Mouse (Mus musculus): Measurements from ENCODE around the gene Klk11. TPM values are rescaled to one million over a fixed set of nuclear protein-coding genes. Genes with fewer than 3 reads are reported as not detected.
A peak's percentile ranks its signal among the peaks of the same experiment; 100 is the strongest.

Gene Klk11
- polyA plus RNA-seq, 1 experiment = not detected

DNA sequence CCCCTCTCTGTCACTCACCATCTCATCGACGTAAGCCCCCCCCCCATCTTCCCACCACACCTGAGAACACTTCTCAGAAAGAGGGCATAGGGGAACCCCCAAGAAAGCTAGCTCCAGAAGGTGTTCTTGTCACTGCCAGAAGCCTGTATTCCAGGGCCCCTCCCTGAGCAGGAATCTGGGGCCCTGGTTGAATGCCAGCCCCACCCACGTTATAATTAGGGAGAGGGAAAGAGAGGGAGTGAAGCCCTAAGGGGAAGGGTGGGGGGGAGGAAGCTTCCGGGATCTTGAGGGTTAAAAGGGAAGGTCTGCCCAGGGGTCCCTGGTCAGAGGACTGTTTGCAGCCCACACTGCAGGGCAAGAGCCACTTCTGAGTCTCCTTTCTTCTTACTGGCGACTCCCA lies 6.3 kb downstream of the Klk11 start, which contains the start of gene Klk10:
Gene Klk10, plus strand, starts transcription at position 290 of the 400 bp plus-strand sequence.
- Histone ChIP-seq H3K27me3 (ENCODE audit: control insufficient read depth, insufficient read depth, low read length) (no peaks in the 10 kb centered on the region), H3K36me3 (ENCODE audit: control insufficient read depth, insufficient read depth, low read length) (no peaks in the 10 kb centered on the region), H3K4me1 (ENCODE audit: control insufficient read depth, insufficient read depth, low read length) (peaks cover 9% of the 10 kb centered on the region), H3K4me3 (ENCODE audit: control insufficient read depth, low read depth, low read length) (no peak within 1 kb of the TSS), H3K27ac (ENCODE audit: control insufficient read depth, insufficient read depth, low read depth, low read length) (no peak within 1 kb of the TSS)
- TF ChIP-seq POLR2A (IDR thresholded peaks at IDR 0.05; ENCODE audit: control insufficient read depth, low read depth, low read length) (no peak), CTCF (IDR thresholded peaks at IDR 0.05; ENCODE audit: control insufficient read depth, insufficient read depth, insufficient replicate concordance, low read depth, low read length) (no peak)

DNA sequence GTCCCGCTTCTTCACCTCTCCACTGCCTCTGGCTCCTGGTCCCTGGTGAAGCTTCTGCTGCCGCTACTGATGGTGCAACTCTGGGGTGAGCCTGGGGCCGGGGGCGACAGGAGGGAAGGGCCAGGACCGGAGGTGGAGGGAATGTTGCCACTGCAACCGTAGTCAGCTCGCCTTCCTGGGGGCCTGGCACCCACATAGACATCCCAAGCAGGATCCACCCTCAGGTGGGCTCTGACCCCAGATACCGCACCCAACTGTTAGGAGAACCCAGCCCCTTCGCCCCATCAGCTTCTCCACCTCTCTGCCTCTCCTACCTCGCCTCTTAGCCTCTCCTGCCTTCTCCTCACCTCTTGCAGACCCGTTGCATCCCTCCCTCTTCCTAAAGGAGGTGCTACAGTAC lies 7.1 kb downstream of the Klk11 start:
- no peak overlapping the region for H3K27ac ChIP-seq (ENCODE audit: control insufficient read depth, insufficient read depth, low read depth, low read length)
- no peaks in the 10 kb centered on the region for H3K36me3 ChIP-seq (ENCODE audit: control insufficient read depth, insufficient read depth, low read length)
- no peak for TF ChIP-seq POLR2A (IDR thresholded peaks at IDR 0.05; ENCODE audit: control insufficient read depth, low read depth, low read length)
- no peak for TF ChIP-seq CTCF (IDR thresholded peaks at IDR 0.05; ENCODE audit: control insufficient read depth, insufficient read depth, insufficient replicate concordance, low read depth, low read length)
- H3K27me3 ChIP-seq (ENCODE audit: control insufficient read depth, insufficient read depth, low read length) = no peaks in the 10 kb centered on the region
- H3K4me1 ChIP-seq (ENCODE audit: control insufficient read depth, insufficient read depth, low read length) = peaks cover 9% of the 10 kb centered on the region
- no peak overlapping the region for H3K4me3 ChIP-seq (ENCODE audit: control insufficient read depth, low read depth, low read length)

DNA sequence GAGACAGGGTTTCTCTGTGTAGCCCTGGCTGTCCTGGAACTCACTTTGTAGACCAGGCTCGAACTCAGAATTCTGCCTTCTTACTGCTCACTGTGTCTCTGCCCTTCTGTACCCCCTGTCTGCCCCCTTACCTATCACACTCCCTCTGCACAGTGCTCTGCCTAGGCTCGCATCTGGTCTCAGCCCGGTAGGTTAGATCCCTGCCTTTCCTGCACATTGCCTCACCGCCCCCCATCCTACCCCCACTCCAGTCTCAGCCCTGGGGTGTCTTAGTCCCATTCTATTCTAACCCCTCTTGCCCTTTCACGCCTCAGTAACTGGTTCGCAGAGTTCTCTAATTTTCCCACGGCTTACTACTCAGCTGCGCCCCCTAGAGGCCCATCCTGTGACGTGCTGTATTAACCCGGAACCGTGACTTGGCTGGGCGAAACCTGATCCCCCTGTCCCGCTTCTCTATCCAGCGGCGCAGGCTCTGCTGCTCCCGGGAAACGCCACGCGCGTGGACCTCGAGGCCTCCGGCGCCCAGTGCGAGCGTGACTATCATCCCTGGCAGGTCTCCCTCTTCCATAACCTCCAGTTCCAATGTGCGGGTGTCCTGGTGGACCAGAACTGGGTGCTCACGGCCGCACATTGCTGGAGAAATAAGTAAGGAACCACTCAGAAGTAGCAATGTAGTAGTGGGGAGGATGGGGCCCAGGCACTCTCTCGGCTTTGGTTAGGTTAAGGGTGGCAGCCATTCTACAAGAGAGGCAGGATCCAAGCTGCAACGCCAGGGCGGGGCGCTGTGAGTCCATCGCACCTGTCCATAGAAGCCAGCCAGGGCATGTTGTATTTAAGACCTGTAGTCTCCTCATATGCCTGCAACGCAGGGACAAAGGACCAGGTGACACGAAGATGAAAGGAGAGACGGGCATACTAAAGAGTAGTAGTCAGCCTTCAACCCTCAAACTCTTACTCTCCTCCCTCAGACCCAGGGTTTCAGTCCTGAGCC lies 8.2 kb downstream of the Klk11 start:
- Histone ChIP-seq H3K27me3 (ENCODE audit: control insufficient read depth, insufficient read depth, low read length) (no peaks in the 10 kb centered on the region), H3K27ac (ENCODE audit: control insufficient read depth, insufficient read depth, low read depth, low read length) (no peak overlapping the region), H3K4me1 (ENCODE audit: control insufficient read depth, insufficient read depth, low read length) (peaks cover 9% of the 10 kb centered on the region), H3K36me3 (ENCODE audit: control insufficient read depth, insufficient read depth, low read length) (no peaks in the 10 kb centered on the region), H3K4me3 (ENCODE audit: control insufficient read depth, low read depth, low read length) (peak overlapping the region; percentile 36)
- TF ChIP-seq CTCF (IDR thresholded peaks at IDR 0.05; ENCODE audit: control insufficient read depth, insufficient read depth, insufficient replicate concordance, low read depth, low read length) (peak; percentile 87), POLR2A (IDR thresholded peaks at IDR 0.05; ENCODE audit: control insufficient read depth, low read depth, low read length) (no peak)

DNA sequence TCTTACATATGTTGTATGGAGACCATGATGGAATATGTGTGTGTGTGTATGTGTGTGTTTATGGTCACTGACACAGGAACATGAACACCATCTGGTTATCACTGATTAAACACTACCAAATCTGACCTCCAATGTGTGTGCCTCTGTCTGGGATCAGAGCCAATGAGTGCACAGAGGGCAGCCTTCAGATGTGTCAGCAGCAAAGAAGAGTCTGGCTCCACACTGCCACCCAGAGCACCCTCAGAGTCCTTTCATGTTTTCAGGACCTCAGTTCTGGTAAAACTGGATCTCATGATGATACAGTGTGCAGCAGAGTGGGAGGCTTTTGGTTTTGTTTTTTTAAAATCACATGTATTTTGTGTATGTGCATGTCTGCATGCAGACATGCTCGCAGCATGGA lies 10.9 kb downstream of the Klk11 start:
- H3K4me1 ChIP-seq (ENCODE audit: control insufficient read depth, insufficient read depth, low read length) = peaks cover 9% of the 10 kb centered on the region
- no peak overlapping the region for H3K4me3 ChIP-seq (ENCODE audit: control insufficient read depth, low read depth, low read length)
- H3K36me3 ChIP-seq (ENCODE audit: control insufficient read depth, insufficient read depth, low read length) = no peaks in the 10 kb centered on the region
- no peaks in the 10 kb centered on the region for H3K27me3 ChIP-seq (ENCODE audit: control insufficient read depth, insufficient read depth, low read length)
- TF ChIP-seq POLR2A (IDR thresholded peaks at IDR 0.05; ENCODE audit: control insufficient read depth, low read depth, low read length) (no peak), CTCF (IDR thresholded peaks at IDR 0.05; ENCODE audit: control insufficient read depth, insufficient read depth, insufficient replicate concordance, low read depth, low read length) (peak; percentile 13; the same call in 1 of the 2 replicates)
- H3K27ac ChIP-seq (ENCODE audit: control insufficient read depth, insufficient read depth, low read depth, low read length) = no peak overlapping the region

DNA sequence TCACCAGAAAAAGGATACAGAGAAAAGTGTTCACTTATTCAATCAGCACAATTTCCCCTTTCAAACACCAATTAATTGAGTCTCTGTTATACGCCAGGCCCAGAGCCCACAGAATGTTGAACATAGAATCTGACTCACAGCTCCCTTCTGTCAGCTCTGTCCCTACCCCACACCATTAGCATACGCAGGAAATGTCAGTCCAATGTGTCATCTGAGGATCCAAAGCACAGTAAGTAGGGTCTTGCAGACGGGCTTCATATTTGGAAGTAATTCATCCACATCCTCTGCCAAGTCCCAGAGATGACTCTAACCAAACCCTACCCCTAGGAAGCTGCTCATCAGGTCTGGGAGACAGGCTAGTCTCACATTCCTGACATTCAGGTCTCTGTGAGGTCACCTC lies 13.7 kb downstream of the Klk11 start:
- no peak for TF ChIP-seq CTCF (IDR thresholded peaks at IDR 0.05; ENCODE audit: control insufficient read depth, insufficient read depth, insufficient replicate concordance, low read depth, low read length)
- TF ChIP-seq POLR2A (IDR thresholded peaks at IDR 0.05; ENCODE audit: control insufficient read depth, low read depth, low read length) = no peak
- no peaks in the 10 kb centered on the region for H3K36me3 ChIP-seq (ENCODE audit: control insufficient read depth, insufficient read depth, low read length)
- H3K4me1 ChIP-seq (ENCODE audit: control insufficient read depth, insufficient read depth, low read length) = no peaks in the 10 kb centered on the region
- no peaks in the 10 kb centered on the region for H3K27me3 ChIP-seq (ENCODE audit: control insufficient read depth, insufficient read depth, low read length)
- no peak overlapping the region for H3K27ac ChIP-seq (ENCODE audit: control insufficient read depth, insufficient read depth, low read depth, low read length)
- no peak overlapping the region for H3K4me3 ChIP-seq (ENCODE audit: control insufficient read depth, low read depth, low read length)

DNA sequence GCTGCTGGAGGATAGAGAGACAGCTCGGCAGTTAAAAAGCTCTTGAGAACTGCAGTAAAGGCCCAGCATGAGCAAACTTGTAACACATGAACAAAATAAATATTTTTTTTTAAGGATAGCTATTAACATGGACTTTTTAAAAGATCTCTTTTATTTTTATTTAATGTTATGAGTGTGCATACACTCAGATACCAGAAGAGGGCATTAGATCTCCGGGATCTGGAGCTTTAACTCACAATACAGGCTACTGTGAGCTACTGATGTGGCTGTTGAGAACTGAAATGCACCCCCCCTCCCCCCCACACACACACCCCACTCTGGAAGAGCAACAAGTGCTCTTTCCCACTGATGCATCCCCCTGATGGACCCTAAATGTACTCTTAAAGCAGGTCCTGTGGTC lies 14.9 kb downstream of the Klk11 start:
- H3K36me3 ChIP-seq (ENCODE audit: control insufficient read depth, insufficient read depth, low read length) = no peaks in the 10 kb centered on the region
- H3K27me3 ChIP-seq (ENCODE audit: control insufficient read depth, insufficient read depth, low read length) = no peaks in the 10 kb centered on the region
- TF ChIP-seq POLR2A (IDR thresholded peaks at IDR 0.05; ENCODE audit: control insufficient read depth, low read depth, low read length) = no peak
- no peak for TF ChIP-seq CTCF (IDR thresholded peaks at IDR 0.05; ENCODE audit: control insufficient read depth, insufficient read depth, insufficient replicate concordance, low read depth, low read length)
- H3K27ac ChIP-seq (ENCODE audit: control insufficient read depth, insufficient read depth, low read depth, low read length) = no peak overlapping the region
- H3K4me1 ChIP-seq (ENCODE audit: control insufficient read depth, insufficient read depth, low read length) = no peaks in the 10 kb centered on the region
- H3K4me3 ChIP-seq (ENCODE audit: control insufficient read depth, low read depth, low read length) = no peak overlapping the region

DNA sequence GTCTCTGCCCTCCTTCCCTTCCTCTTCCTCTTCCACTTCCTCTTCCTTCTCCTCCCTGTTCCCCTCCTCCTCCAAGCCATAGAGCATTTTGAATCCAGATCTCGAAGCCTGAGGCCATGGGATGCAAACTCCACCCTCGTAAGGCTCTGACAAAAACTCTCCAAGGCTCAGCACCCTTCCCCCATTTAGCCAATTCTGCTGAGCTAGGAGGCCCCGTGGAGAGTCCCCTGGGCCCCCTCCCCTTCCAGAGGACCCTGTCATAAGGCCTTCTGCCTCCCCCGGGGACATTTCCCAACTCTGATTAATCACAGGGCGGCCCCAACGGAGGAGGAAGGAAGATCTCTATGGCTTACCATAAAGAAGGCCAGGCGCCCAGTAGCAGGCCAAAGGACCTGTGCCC lies 17.2 kb downstream of the Klk11 start, which contains the start of gene Klk9:
Gene Klk9, plus strand, starts transcription at position 301 of the 400 bp plus-strand sequence.
- TF ChIP-seq CTCF (IDR thresholded peaks at IDR 0.05; ENCODE audit: control insufficient read depth, insufficient read depth, insufficient replicate concordance, low read depth, low read length) (no peak), POLR2A (IDR thresholded peaks at IDR 0.05; ENCODE audit: control insufficient read depth, low read depth, low read length) (no peak)
- H3K4me1 ChIP-seq (ENCODE audit: control insufficient read depth, insufficient read depth, low read length) = peaks cover under 1% of the 10 kb centered on the region; the same call in 1 of the 2 replicates
- H3K27ac ChIP-seq (ENCODE audit: control insufficient read depth, insufficient read depth, low read depth, low read length) = no peak within 1 kb of the TSS
- no peak within 1 kb of the TSS for H3K4me3 ChIP-seq (ENCODE audit: control insufficient read depth, low read depth, low read length)
- H3K27me3 ChIP-seq (ENCODE audit: control insufficient read depth, insufficient read depth, low read length) = no peaks in the 10 kb centered on the region
- no peaks in the 10 kb centered on the region for H3K36me3 ChIP-seq (ENCODE audit: control insufficient read depth, insufficient read depth, low read length)
